Mouse (Mus musculus) kidney, embryonic 16.5 days (tissue): Measurements from ENCODE around the gene Gm21773. TPM values are rescaled to one million over a fixed set of nuclear protein-coding genes. Genes with fewer than 3 reads are reported as not detected.
"Not testable (repeated sequence)": the region's sequence is repeated elsewhere in the genome, so short reads cannot be mapped to it uniquely, and the experiment has no call there.

Experiments used
- ATAC-seq: fragments of 200-750 bp; cut with Nextera tagmentation; 2 replicates; pipeline ENCODE4 v1.8.0; 2017; ENCODE audit warnings: moderate TSS enrichment; ENCODE audit not compliant: low FRiP score, low TSS enrichment
- H3K27ac ChIP-seq: fragments of 300-500 bp; sonication (generic); 2 replicates; pipeline ENCODE4 v1.5.1; 2014; ENCODE audit warnings: low read length
- H3K27me3 ChIP-seq: fragments of 300-500 bp; sonication (generic); 2 replicates; pipeline ENCODE4 v1.6.1; 2014; ENCODE audit warnings: low read length, control low read depth, mixed read lengths; ENCODE audit not compliant: insufficient read depth
- H3K36me3 ChIP-seq: fragments of 300-500 bp; sonication (generic); 2 replicates; pipeline ENCODE4 v1.6.1; 2014; ENCODE audit warnings: low read length, control low read depth, mixed read lengths; ENCODE audit not compliant: insufficient read depth
- H3K4me1 ChIP-seq: fragments of 300-500 bp; sonication (generic); 2 replicates; pipeline ENCODE4 v1.6.1; 2014; ENCODE audit warnings: low read length, control low read depth, mixed read lengths; ENCODE audit not compliant: insufficient read depth
- H3K4me2 ChIP-seq: fragments of 300-500 bp; sonication (generic); replicated peaks from 2 replicates; pipeline ENCODE4 v1.6.1; 2014; ENCODE audit warnings: low read depth, low read length
- H3K4me3 ChIP-seq: fragments of 300-500 bp; sonication (generic); 2 replicates; pipeline ENCODE4 v1.5.1; 2014; ENCODE audit warnings: mild to moderate bottlenecking, low read length
- H3K9ac ChIP-seq: fragments of 300-500 bp; sonication (generic); replicated peaks from 2 replicates; pipeline ENCODE4 v1.6.1; 2014; ENCODE audit warnings: low read length
- H3K9me3 ChIP-seq: fragments of 300-500 bp; sonication (generic); 2 replicates; pipeline ENCODE4 v1.6.1; 2016; ENCODE audit warnings: low read length, control low read depth
- WGBS: fragments of 180-500 bp; shearing (Covaris S2); extraction: QIAGEN DNeasy Blood & Tissue Kit; methylation state at CpG from one replicate; pipeline ENCODE4 v1.1.7; 2014; 5-methylcytosine and 5-hydroxymethylcytosine counted together
- polyA plus RNA-seq: library from polyadenylated mRNA; unstranded; fragments of >200 nt; fragmentation: Nextera tagmentation; extraction: Ambion mirVana; gene quantifications from 2 replicates; pipeline ENCODE4 v1.2.1, GENCODE M21; 2015

The Gm21773 gene
- polyA plus RNA-seq, result not detected in 2 replicates

DNA sequence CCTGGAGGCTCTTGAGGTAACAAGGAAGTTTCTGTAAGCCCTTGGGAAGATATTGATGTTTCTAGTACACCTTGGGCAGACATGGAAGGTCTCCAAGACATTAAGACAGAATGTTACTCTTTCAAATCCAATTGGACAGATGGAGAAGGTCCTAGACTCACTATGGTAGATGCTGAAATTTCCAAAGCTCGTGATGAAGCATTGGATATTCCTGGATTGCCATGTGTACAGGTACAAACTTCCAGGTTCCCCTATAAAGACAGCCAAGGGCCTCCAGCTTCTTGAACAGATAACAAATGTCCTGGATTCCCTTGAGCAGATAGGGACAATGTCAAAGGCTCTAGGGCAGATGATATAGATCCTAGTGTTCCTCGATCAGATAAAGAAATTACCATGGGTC, at the start of gene Gm21773:
Gene Gm21773 (minus strand): TSS at position 101 of the 400 bp plus-strand sequence.
- not testable (repeated sequence) for H3K36me3 ChIP-seq, H3K9ac ChIP-seq, H3K4me3 ChIP-seq, H3K9me3 ChIP-seq, H3K4me2 ChIP-seq, H3K4me1 ChIP-seq, H3K27me3 ChIP-seq, ATAC-seq, H3K27ac ChIP-seq
- WGBS, result no CpG with 5 or more reads among the region's 2 CpGs
